Mouse (Mus musculus) kidney, adult 2 months (tissue): ENCODE data around the gene Wars2.

Experiments used
- CTCF ChIP-seq: fragments of 200-500 bp; conservative IDR thresholded peaks from 2 replicates; pipeline ENCODE4 v1.5.1; 2011; ENCODE audit warnings: low read depth, mild to moderate bottlenecking, control low read depth, low read length, moderate library complexity, mixed read lengths; ENCODE audit not compliant: insufficient read depth, insufficient read length
- POLR2A ChIP-seq: fragments of 200-500 bp; IDR thresholded peaks from one replicate; pipeline ENCODE4 v1.6.1; 2011; ENCODE audit warnings: low read depth, low read length, control low read depth

GRCm38 (mm10) chr3:99235116-99235803, 94.4 kb downstream of the Wars2 start:
- no peak for TF ChIP-seq POLR2A
- no peak for TF ChIP-seq CTCF
